Mouse (Mus musculus): ENCODE data around the gene Lrig1.

- TF ChIP-seq CTCF (IDR thresholded peaks at IDR 0.05 in 2 of 3, conservative IDR thresholded peaks at IDR 0.05 in 1 of 3; ENCODE audit: control insufficient read depth in 1 of 3, insufficient read depth in 1 of 3, low read depth in 2 of 3, low read length in 3 of 3, poor library complexity in 1 of 3, severe bottlenecking in 1 of 3), result no peak
- TF ChIP-seq USF2 (IDR thresholded peaks at IDR 0.05; ENCODE audit: borderline replicate concordance in 1 of 2, insufficient read depth in 1 of 2, low read depth in 1 of 2, low read length in 2 of 2), result no peak
- TF ChIP-seq ZC3H11A (IDR thresholded peaks at IDR 0.05; ENCODE audit: low read depth, low read length), result no peak
- TF ChIP-seq POLR2A (IDR thresholded peaks at IDR 0.05; ENCODE audit: control insufficient read depth in 1 of 2, insufficient read depth in 1 of 2, low read depth in 1 of 2, low read length in 2 of 2, poor library complexity in 1 of 2), result no peak
- TF ChIP-seq EP300 (IDR thresholded peaks at IDR 0.05; ENCODE audit: low read depth in 1 of 2, low read length in 2 of 2), result no peak
- TF ChIP-seq ZNF384 (IDR thresholded peaks at IDR 0.05; ENCODE audit: low read depth, low read length), result no peak
- no peak for TF ChIP-seq UBTF (IDR thresholded peaks at IDR 0.05; ENCODE audit: borderline replicate concordance, insufficient read depth, low read depth, low read length)
- TF ChIP-seq TCF12 (IDR thresholded peaks at IDR 0.05; ENCODE audit: low read depth, low read length), result no peak
- no peak for TF ChIP-seq SIN3A (IDR thresholded peaks at IDR 0.05; ENCODE audit: low read length)
- TF ChIP-seq SMC3 (IDR thresholded peaks at IDR 0.05; ENCODE audit: low read depth, low read length), result no peak
Measured at GRCm38 (mm10) chr6:94661923-94662322, 38.0 kb downstream of the Lrig1 start.
